Mouse (Mus musculus): ENCODE data around the gene Fam135a.
A peak's percentile ranks its signal among the peaks of the same experiment; 100 is the strongest.

Fam135a gene

GRCm38 (mm10) chr1:24099926-24100869 lies at the start of gene Fam135a:
TSS of gene Fam135a (minus strand) at chr1:24100341.
- peak; percentile 91 to 92 for DNase-seq

GRCm38 (mm10) chr1:24143504-24143903 lies 43.4 kb upstream of the Fam135a start:
- DNase-seq = no peak

GRCm38 (mm10) chr1:24140555-24140954 lies 40.4 kb upstream of the Fam135a start:
- no peak for DNase-seq

GRCm38 (mm10) chr1:24137133-24137532 lies 37.0 kb upstream of the Fam135a start:
- peak; percentile 24 to 59 for DNase-seq

- DNase-seq = no peak
These were observed 34.7 kb upstream of the Fam135a start for GRCm38 (mm10) chr1:24134792-24135191.

GRCm38 (mm10) chr1:24133853-24134252 lies 33.7 kb upstream of the Fam135a start:
- no peak for DNase-seq

- DNase-seq = no peak
These were observed 27.7 kb upstream of the Fam135a start for GRCm38 (mm10) chr1:24127866-24128265.

GRCm38 (mm10) chr1:24124610-24125009 lies 24.5 kb upstream of the Fam135a start:
- no peak for DNase-seq

GRCm38 (mm10) chr1:24122582-24122981 lies 22.4 kb upstream of the Fam135a start:
- DNase-seq = no peak

- peak; percentile 49 to 60 for DNase-seq
These were observed 8.0 kb upstream of the Fam135a start for GRCm38 (mm10) chr1:24107971-24108773.

GRCm38 (mm10) chr1:24107378-24107777 lies 7.2 kb upstream of the Fam135a start:
- DNase-seq = peak; percentile 9 to 31

GRCm38 (mm10) chr1:24102579-24103149 lies 2.5 kb upstream of the Fam135a start:
- DNase-seq = no peak

GRCm38 (mm10) chr1:24100870-24101358 lies 773 bp upstream of the Fam135a start:
- peak in 1 of 2 experiments; percentile 14 for DNase-seq

GRCm38 (mm10) chr1:24099541-24099925 lies 608 bp downstream of the Fam135a start:
- no peak for DNase-seq

- DNase-seq = no peak
These were observed 2.6 kb downstream of the Fam135a start for GRCm38 (mm10) chr1:24097541-24097940.

GRCm38 (mm10) chr1:24092414-24092813 lies 7.7 kb downstream of the Fam135a start:
- DNase-seq = no peak

GRCm38 (mm10) chr1:24090603-24091002 lies 9.5 kb downstream of the Fam135a start:
- no peak for DNase-seq

GRCm38 (mm10) chr1:24090094-24090493 lies 10.0 kb downstream of the Fam135a start:
- no peak for DNase-seq

GRCm38 (mm10) chr1:24086176-24086575 lies 14.0 kb downstream of the Fam135a start:
- no peak for DNase-seq

GRCm38 (mm10) chr1:24074396-24074795 lies 25.7 kb downstream of the Fam135a start:
- DNase-seq = no peak

GRCm38 (mm10) chr1:24073386-24074248 lies 26.5 kb downstream of the Fam135a start:
- no peak for DNase-seq

GRCm38 (mm10) chr1:24068830-24069229 lies 31.3 kb downstream of the Fam135a start:
- no peak for DNase-seq
